Mouse (Mus musculus) gastrocnemius, postnatal 36 days (tissue): ENCODE results near the gene Slc4a4. TPM values are rescaled to one million over a fixed set of nuclear protein-coding genes. Genes with fewer than 3 reads are reported as not detected.

ENCODE experiments used
- DNase-seq, 2 experiments: peaks; one replicate each; pipeline ENCODE4 v3.0.0; 2022
- intact Hi-C: fragments of 180-260 bp; cut with DNase I; formaldehyde crosslinking; loops from one replicate; pipeline ENCODE4 v1.15.1; 2025
- total RNA-seq, 2 experiments: library from RNA; stranded (reverse); gene quantifications; 2 replicates each; pipeline ENCODE4 v1.2.3; 2021

Slc4a4 gene
- total RNA-seq, 2 experiments from 2014 or later = 15.3 to 20.3 TPM

DNA sequence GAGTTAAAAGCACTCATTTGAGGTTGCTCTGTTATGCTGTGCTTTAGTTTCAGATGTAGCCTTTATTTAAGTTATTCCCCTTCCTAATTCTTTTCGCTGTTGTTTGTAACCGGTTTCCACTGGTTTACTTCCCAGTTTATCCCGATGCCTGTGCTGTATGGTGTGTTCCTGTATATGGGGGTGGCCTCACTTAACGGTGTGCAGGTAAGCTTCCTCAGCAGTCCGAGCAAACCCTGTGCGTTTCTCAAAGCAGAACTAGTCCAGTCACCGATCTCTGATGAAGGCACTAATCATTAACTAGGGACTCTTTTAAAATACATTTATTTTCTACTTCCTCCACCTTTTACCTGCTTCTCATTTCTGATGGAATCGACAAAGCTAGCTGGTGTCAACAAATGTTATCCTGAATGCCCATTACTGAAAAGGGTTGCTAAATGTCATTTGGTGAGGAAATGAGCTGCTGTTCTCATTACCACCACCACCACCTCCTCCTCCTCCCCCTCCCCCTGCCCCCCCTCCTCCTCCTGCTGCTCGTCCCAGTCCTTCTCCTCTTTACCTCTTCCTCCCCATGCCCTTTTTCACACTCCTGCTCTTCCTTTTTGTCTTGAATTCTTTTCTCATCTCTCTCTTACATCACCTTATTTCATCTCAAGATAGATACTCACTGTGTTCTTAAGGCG lies 336.6 kb downstream of the Slc4a4 start:
- intact Hi-C loops = loop anchor here (2.0 kb wide), 1 partner anchor 296 kb away; no protein-coding TSS in a partner anchor
- DNase-seq = no peak

DNA sequence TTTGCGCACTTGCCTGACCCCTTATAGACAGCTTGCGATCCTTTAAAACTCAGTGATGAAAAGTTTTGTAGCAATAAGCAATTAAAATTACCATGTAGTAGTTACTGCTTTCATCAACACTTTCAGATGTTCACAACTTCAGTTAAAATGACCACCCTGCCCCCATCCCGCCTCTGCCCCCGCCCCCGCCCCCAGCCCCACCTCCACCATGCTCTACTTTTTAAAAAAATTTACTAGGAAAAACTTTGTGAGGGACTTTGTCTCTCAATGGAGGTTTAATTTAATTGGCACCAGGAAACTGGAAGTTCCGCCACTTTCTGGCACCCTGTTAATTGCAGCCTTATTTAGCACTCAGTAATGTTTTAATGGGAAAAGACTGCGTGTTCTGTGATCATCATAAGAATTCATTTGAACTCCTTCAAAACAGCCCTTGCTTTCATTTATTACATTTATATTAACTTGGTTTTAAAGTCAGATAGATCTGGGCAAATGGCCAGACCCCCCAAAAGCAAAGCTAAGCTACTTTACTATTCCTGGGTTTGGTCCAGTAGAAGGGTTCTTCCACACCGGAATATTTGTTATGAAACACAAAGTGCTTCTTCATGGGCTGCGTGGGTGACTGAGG lies 337.2 kb downstream of the Slc4a4 start:
- intact Hi-C loops = loop anchor here (2.0 kb wide), 1 partner anchor 297 kb away; no protein-coding TSS in a partner anchor
- no peak for DNase-seq

DNA sequence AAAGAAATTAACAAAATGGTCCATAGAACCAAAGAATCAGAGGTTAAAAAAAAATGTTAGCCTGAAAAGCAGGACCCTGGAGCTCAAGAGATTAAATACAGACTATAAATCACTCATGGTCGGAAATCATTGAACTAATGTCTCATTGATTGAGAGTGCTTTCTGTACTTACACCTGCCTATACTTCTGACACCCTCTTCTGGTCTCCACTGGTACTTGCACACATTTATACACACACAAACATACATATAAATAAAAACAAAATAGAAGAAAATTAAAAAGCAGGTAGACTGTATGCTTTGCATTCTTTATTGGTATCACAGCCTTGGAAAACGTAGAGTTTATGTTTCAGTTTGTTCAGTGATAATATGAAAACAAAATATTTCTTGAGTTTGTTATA lies 341.3 kb downstream of the Slc4a4 start:
- no peak for DNase-seq
- intact Hi-C loops = loop anchor here (5.0 kb wide), 1 partner anchor 341 kb away; the partner anchor contains the start of gene Slc4a4

DNA sequence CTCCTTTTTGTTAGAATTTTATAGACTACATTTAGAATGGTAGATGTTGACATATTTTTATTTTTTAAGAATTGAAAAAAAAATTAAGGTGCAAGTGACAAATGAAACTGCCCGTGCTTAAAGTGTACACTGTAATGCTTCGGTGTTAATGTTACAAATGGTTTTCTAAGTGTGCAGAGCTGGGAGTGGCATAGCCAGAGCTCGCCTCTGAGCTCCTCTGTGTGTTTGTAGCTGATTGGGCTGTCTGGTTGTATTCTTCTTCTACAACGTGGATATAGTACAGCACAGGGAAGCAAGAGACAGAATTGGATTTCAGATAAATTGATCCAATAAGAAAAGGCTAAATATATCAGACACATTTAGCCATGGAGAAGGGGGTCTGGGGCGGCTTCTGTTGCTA lies 343.0 kb downstream of the Slc4a4 start:
- DNase-seq = no peak
- intact Hi-C loops = loop anchor here (5.0 kb wide), 1 partner anchor 342 kb away; the partner anchor contains the start of gene Slc4a4

DNA sequence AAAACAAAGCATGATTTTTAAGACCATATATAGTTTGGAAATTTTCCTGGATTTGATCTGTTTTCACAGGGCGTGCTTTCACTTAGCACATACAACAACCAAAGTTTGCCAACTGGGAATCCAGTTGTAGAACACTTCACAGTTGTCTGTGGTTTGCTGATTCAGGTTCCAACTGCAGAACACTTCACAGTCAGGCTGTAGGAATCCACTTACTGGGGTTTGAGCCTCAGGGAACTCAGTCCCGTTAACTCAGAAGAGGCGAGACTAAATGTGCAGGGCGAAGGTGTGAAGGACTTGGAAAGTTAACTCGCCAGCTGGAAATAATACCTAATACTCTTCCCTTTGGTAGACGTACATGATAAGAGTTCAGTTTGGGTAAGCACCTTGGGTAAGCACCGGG lies 345.7 kb downstream of the Slc4a4 start:
- no peak for DNase-seq
- intact Hi-C loops = no loop called here

DNA sequence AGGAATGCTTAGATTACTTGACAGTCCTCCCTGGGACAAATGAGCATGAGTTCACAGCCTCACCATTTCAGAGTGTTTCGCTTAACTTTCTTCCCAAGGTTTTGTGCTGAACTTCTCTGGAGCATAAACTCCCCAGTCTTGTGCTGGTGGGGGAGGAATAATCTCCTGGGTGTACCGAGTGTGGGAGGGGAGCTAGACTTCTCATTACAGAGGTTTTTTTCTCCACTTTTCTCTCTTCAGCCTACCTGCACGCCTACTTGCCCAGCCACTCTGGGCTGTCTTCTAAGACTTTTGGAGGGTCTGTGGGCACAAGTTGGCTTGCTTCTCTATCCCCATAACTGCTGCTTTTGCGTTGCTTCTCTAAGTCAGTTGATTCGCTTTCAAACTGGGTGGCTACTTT lies 365.2 kb downstream of the Slc4a4 start:
- DNase-seq = no peak
- intact Hi-C loops = no loop called here

DNA sequence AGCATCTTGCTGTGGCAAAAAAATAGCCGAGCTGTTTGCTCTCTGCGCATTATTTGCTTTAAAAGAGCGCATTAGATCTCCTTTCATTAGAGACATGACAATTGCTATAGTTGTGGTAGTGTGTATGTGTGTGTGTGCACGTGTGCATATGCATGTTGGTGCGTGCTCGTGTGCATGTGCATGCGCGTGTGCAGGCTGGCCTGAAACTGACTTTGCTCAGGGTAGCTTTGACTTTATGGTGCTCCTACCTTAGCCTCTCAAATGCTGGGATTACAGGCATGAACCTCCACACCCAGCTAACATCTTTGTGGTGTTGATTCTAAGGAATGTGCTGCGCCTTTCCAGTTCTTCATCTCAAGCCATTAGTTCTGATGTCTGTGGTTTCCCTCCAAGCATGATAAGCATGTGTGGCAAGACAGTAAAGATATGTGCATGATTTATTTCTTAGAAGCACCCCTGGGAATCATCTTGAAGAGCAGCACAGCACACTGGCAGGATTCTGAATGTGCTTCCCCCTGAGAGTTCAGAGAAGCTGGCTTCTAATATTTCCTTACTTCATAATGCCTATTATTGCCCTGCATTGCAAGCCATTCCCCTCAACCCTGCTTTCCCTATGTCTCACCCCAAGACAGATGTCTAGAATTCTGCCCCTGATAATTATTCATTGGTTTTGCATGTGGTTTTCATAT lies 373.3 kb downstream of the Slc4a4 start:
- intact Hi-C loops = no loop called here

DNA sequence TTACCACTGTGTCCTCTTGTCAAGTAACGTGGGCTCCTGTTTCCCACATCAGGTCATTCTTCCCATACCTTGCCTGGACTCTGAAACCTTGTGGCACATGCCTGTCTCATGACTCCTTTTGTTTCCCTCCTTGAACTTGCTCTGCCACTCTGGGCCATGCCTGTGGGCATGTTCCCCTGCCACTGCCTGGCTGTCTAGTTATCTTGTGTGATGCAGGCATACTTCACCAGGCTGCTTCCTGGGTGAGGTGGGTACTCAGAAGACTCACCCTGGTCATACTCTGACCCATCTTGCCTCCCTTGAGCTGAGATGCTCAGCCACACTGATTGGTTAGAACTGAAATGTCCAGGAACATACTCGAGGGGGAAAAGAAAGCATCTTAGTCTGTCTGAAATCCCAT lies 390.4 kb downstream of the Slc4a4 start:
- intact Hi-C loops = no loop called here
- DNase-seq = no peak

More for the DNA sequence above, 373.3 kb downstream of the Slc4a4 start:
- DNase-seq = no peak

DNA sequence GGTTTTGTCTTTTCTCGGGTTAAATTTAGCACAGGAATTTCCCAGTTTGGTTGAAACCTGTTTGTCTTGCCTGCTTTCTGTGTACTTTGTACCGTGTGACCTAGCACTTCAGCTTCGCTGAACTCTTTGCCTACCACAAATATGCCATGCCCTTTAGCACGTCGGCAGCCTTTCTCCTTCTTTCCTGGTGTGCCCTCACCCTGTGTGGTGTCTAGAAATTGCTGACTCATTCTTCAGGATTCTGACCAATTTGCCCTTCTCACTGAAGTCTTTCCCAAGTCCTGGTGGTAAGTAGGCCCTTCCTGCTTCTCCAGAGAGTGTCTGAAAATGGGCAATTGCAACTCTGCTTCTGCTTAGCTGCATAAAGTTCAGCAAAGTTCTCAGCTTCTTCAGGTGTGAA lies 391.0 kb downstream of the Slc4a4 start:
- no peak for DNase-seq
- intact Hi-C loops = no loop called here

DNA sequence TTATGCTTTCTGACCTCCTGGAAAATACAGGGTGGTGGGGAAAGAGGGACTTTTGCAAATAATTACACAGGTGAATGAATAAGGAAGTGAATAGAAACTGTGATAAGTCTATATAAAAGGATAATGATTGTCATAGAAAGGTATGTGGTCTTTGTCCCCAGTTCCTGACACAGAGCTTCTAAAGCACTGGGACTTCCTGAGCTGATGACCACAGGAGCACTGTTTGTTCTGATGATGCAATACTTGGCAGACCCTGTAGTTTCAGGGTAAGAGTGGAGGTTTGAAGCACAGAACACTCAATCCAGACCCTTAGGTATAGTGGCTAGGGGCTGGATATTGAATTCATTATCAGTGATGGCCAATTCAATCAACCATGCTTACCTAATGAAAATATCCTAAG lies 391.7 kb downstream of the Slc4a4 start:
- no peak for DNase-seq
- intact Hi-C loops = no loop called here

DNA sequence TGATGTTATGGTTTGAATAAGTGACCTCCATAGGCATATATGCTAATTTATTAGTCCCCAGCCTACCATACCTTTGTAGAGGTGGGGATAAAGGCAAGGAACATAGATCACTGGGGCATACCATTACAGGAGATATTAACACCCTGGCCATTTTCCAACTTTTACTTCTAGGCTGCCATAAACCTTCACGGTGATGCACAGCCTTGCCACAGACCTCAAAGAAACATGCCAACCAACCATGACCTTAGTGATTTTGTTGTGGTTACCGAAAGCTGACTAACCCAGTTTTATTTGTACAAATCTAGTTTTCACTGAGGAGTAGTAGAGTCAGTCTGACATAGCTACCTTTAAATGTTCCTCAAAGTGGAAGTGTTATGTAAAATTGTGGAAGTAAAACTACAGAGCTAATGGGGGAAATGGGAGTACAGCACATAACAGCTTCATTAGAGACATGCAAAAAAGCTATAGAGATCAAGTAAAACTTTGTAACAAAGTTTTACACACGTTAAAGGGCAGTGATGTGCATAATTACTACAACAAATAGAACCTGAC lies 393.8 kb downstream of the Slc4a4 start:
- no peak for DNase-seq
- intact Hi-C loops = no loop called here

Other genes with a start within 250 kb of the Slc4a4 start
- 100 to 1,000 TPM; 115 to 129 TPM for gene Grsf1, start 210.6 kb upstream of the Slc4a4 start, total RNA-seq
- gene Mob1b, start 166.0 kb upstream of the Slc4a4 start, total RNA-seq = 10 to 100 TPM; 20.9 to 21.3 TPM
- gene Dck, start 121.8 kb upstream of the Slc4a4 start, total RNA-seq = 1 to 10 TPM; 1.1 to 1.9 TPM